Mouse (Mus musculus) duodenum, adult 2 months (tissue): Measurements from ENCODE around the gene Pex5. TPM values are rescaled to one million over a fixed set of nuclear protein-coding genes. Genes with fewer than 3 reads are reported as not detected.

Experiments used
- polyA plus RNA-seq: library from polyadenylated mRNA; depleted of rRNA; stranded (reverse); fragments of >200 nt; gene quantifications from 2 replicates; pipeline ENCODE4 v1.2.3, GENCODE M21; 2012; ENCODE audit warnings: low replicate concordance; rRNA removed

The Pex5 gene
- polyA plus RNA-seq = 19.7 and 23.9 TPM in 2 replicates

GRCm38 (mm10) chr6:124414927-124415325 lies at the start of gene Pex5:
TSS of gene Pex5 (minus strand) at chr6:124415067.

Other genes with a start within 250 kb of the Pex5 start
- not detected in 2 replicates for gene Vmn2r27, start 183.2 kb downstream of the Pex5 start, polyA plus RNA-seq
- 0.13 and 0.21 TPM in 2 replicates for gene Cd163, start 110.4 kb downstream of the Pex5 start, polyA plus RNA-seq
- 0.76 and 1.1 TPM in 2 replicates for gene Clstn3, start 49.7 kb upstream of the Pex5 start, polyA plus RNA-seq
- 0.90 and 1.1 TPM in 2 replicates for gene C1rl, start 78.0 kb upstream of the Pex5 start, polyA plus RNA-seq
- gene C1ra, start 97.3 kb upstream of the Pex5 start, polyA plus RNA-seq = 5.3 and 8.3 TPM in 2 replicates
- gene C1s1, start 127.3 kb upstream of the Pex5 start, polyA plus RNA-seq = 5.4 and 8.8 TPM in 2 replicates
- not detected in 2 replicates for gene C1rb, start 155.2 kb upstream of the Pex5 start, polyA plus RNA-seq
- gene C1s2, start 221.0 kb upstream of the Pex5 start, polyA plus RNA-seq = not detected in 2 replicates
- 200 and 320 TPM in 2 replicates for gene Lpcat3, start 248.0 kb upstream of the Pex5 start, polyA plus RNA-seq